Mouse (Mus musculus): ENCODE measurements around the gene Ift81. TPM values are rescaled to one million over a fixed set of nuclear protein-coding genes. Genes with fewer than 3 reads are reported as not detected.
"Not testable (repeated sequence)": the region's sequence is repeated elsewhere in the genome, so short reads cannot be mapped to it uniquely, and the experiment has no call there.

The Ift81 gene
- total RNA-seq (2021) = 10 to 100 TPM; 37.2 to 45.3 TPM

- DNase-seq = peak; percentile 98
These were observed at the start of gene Ift81 for GRCm38 (mm10) chr5:122613908-122614732. Gene Ift81, minus strand, starts transcription at chr5:122614518.

- no peak for DNase-seq
These were observed 48.2 kb upstream of the Ift81 start for GRCm38 (mm10) chr5:122662501-122662900.

GRCm38 (mm10) chr5:122656808-122657207 lies 42.5 kb upstream of the Ift81 start:
- DNase-seq = no peak

DNA sequence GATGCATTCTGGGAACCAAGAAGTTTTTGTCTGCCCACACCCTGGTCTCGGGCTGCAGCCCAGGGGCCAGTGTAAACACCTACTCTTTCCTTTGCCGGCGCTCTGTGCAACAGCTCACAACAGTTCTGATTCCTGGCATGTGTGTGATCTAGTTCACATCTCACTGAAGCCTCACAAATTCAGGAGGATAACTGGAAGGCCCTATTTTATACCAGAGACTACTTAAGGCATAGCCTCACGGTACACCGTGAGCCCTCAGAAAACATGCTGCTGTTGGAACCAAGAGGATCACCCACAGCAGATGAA lies 39.9 kb upstream of the Ift81 start:
- no peak for DNase-seq

- no peak for DNase-seq
These were observed 39.3 kb upstream of the Ift81 start for GRCm38 (mm10) chr5:122653446-122654267.

DNA sequence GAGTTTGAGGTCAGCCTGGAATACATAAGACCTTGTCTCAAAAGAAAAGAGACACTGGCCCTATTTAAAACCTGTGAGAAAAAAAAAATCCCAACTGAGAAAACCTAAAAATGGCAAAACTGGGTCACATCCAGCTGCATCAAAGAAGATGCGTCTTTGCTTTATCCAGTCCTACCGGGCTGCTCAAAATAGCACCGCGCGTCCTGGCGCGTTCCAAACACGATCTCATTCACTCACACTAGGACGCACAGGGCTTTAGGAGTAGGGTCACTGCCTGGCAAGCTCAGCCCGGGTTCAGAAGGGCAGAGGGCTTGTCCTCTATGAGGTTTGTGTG lies 38.8 kb upstream of the Ift81 start:
- DNase-seq = no peak

DNA sequence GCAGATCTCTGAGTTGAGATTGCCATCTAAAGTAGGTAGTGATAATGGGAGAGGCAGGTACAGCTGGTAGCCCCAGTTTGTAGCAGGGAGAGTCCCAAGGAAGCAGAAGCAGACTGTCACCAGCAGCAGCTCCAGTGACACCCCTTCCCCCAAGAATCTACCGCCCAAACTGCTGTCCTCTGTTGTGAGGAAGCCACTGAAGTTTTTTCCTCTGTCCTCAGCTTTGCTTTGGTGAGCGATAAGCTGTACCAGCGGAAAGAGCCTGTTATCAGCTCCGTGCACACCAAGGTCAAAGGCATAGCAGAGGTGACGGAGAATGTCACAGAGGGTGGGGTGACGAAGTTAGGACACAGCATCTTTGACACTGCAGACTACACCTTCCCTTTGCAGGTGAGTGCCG lies 38.2 kb upstream of the Ift81 start:
- peak; percentile 25 for DNase-seq

DNA sequence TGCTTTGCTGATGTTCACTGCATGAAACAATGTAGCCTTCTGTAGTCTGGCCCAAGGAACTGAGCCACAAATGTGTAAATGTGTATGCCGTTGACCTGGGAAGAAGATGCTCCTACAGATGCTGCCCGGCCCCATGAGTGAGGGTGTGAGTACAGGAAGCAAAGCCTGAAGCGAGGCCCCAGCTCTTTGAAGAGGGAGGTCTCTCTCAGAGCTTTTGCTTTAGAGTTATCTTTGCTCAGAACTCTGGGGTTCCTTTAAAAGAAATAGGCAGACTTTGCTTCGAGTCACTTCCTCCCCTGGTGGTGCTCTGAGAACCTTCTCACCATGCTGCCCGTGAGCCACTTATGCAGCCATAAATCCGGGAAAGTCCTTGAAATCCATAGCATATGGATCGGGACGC lies 35.8 kb upstream of the Ift81 start:
- DNase-seq = no peak

DNA sequence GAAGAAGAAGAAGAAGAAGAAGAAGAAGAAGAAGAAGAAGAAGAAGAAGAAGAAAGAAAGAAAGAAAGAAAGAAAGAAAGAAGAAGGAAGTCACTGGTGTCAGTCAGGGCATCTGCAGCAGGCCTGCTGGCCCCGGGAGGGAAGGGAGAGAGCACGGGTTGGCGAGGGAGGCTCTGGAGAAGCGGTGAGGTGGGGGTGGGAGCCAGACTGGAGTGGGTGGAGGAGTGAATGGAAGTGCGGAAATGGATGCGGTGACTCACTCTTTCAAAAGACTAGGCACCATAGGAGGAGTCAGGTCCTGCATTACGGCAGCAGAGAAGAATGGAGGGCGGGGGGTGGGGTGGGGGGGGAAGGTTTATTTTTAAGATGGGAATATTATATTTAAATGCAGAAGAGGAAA lies 34.9 kb upstream of the Ift81 start:
- DNase-seq = peak; percentile 32

- not testable (repeated sequence) for DNase-seq
These were observed 33.6 kb upstream of the Ift81 start for GRCm38 (mm10) chr5:122647952-122648374.

DNA sequence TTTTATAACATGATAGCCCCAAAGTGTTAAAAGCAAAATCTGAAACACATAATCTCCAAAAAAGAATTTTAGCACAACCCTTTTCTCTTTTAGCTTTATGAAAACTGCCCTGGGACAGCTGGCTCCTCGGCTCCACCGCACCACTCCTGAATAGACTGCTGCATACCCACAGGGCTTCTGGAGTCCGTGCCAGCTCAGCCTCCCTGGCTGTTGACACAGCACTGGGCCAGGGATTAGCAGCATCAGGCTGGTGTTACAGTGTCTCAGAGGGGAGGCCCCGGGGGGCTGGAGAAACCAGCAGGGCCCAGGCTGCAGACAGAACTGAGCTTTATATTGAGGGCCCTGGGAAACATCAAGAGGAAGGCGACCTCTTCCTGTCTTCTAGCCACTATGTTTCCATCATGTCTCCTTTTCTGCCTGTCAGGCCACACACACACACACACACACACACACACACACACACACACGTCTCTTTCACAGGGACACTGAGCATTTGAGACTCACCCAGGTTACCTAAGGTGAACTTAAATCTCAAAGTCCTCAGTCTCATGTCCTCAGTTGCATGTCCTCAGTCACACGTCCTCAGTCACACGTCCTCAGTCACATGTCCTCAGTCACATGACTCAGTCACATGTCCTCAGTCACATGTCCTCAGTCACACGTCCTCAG lies 33.1 kb upstream of the Ift81 start:
- no peak for DNase-seq

- no peak for DNase-seq
These were observed 31.7 kb upstream of the Ift81 start for GRCm38 (mm10) chr5:122646050-122646449.

DNA sequence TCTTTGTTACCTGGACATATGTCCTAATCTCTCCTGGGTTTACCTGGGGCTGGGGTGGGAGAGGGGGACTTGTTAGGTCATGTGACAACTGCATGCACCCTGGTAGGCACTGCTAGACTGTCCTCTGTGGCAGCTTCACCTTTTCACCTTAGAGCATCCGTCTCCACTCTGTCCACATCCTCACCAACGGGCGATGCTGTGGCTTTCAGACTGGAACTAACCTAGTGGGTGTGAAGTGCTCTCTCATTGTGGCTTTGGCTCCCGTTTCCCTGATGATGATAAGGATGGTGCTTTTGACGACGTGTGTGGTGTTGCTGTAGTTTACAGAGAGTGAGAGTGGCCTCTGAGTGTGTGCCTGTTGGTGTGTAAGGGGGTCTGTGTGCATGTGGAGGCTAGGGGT lies 31.0 kb upstream of the Ift81 start:
- DNase-seq = no peak

GRCm38 (mm10) chr5:122644111-122644607 lies 29.8 kb upstream of the Ift81 start:
- peak; percentile 30 for DNase-seq

DNA sequence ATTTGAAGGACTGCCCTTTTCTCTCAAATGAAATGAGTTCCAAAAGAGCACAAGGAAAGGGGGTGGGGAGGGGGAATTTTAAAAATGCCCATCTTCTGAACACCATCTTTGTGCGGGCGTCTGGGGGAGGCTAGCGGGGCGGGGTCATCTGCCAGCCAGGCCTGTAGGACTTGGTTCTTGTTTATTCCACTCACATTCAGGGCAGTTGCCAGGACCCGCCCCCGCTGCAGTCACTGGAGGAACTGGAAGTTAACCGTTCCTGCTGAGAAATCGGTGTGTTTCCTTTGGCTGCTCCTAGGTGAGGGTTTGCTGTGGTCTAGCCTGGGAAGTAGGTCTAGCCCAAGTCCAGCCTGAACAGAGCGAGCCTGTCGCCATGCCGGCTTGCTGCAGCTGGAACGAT lies 29.4 kb upstream of the Ift81 start, which contains the start of gene P2rx7:
Gene P2rx7, plus strand, starts transcription at position 211 of the 400 bp plus-strand sequence.
- DNase-seq = peak; percentile 66

- DNase-seq = no peak
These were observed 25.7 kb upstream of the Ift81 start for GRCm38 (mm10) chr5:122639986-122640385.

DNA sequence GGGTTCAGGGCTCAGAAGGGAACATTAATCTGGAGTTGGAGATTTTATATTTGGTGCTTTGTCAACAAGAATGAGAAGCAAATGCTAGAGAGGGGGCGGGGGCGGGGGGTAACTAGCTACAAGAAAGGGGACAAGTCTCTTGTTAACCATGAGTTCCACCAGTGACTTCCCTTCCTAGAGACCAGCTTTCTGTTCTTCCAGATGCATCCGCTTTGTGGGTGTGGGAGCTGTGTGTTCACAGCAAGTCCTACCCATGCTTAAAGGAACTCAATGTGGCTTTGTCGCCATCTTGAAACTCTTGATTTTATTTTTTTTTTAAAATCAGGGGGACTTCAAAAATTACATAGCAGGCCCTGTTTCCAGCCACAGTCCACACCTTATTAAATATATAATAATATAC lies 25.2 kb upstream of the Ift81 start:
- DNase-seq = no peak

- no peak for DNase-seq
These were observed 24.0 kb upstream of the Ift81 start for GRCm38 (mm10) chr5:122638296-122638695.

DNA sequence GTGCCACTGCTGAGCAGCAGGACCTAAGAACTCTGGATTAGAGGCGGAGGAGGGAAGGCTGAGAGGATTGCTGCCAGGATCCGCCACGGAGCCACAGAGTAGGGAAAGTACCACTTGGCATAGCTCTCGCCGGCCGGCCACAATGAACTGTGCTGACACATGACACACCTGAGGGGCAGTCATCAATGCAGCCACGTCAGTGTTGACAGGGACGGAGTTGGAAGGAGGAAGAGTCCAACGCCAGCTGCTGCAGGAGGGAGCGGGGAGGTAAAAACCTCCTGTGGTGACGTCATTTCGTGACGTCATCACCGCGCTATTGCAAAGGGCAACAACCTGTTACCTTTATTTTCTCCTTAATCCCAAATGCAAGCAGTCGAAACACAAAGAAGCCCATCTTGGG lies 22.6 kb upstream of the Ift81 start:
- peak; percentile 60 for DNase-seq

DNA sequence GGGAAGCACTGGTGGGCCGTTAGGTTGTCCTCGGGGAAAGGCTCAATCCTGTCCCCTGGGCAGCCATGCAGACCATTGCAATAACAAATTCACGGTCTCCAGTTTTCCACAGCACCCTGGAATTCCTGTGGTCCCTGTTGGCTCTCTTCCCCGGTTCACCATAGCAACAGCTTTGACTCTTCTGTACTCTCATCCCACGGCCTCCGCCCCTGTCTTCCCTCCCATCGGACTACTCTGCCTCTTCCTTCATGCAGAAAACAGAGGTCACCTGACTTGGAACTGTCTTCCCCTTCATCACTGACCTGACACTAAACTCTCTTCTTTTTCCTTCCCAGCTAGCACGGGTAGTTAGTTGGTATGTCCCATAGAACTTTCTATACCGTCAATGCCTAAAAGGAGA lies 22.0 kb upstream of the Ift81 start:
- no peak for DNase-seq

DNA sequence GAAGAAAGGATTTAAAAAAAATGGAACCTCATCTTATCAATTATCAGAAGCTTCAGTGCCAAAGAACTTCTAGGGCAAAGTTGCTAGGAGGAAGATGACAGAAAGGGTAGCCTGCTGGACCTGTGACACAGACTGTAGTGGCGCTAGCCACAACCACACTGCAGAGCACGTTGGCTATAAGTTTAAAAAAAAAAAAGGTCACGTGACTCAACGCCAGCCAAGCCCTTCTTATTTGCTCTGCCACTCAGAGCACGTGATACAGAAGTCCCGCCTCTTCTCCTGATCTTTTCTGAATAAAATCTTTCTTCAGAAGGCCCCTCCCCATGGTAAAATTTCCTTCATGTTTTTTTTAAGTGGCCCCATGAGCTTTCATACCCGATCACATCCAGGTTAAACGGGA lies 20.9 kb upstream of the Ift81 start:
- DNase-seq = no peak

- peak; percentile 95 for DNase-seq
These were observed 12.9 kb upstream of the Ift81 start for GRCm38 (mm10) chr5:122627243-122627642.

Measured in heart, postnatal 4 days (tissue).